Mouse (Mus musculus) neural tube, embryonic 11.5 days (tissue): ENCODE data around the gene Sp6. TPM values are rescaled to one million over a fixed set of nuclear protein-coding genes. Genes with fewer than 3 reads are reported as not detected.

ENCODE experiments used
- ATAC-seq: fragments of 200-750 bp; cut with Nextera tagmentation; 2 replicates; pipeline ENCODE4 v1.8.0; 2017; ENCODE audit warnings: moderate number of reproducible peaks, mild to moderate bottlenecking, moderate TSS enrichment, moderate library complexity; ENCODE audit not compliant: insufficient read depth, low FRiP score, low TSS enrichment
- DNase-seq: peaks from one replicate; pipeline ENCODE4 v3.0.0-alpha.2; 2015; ENCODE audit warnings: low spot score
- H3K27ac ChIP-seq: fragments of 300-500 bp; sonication (generic); 2 replicates; pipeline ENCODE4 v1.5.1; 2014; ENCODE audit warnings: low read depth, mild to moderate bottlenecking, low read length
- H3K27me3 ChIP-seq: fragments of 300-500 bp; sonication (generic); 2 replicates; pipeline ENCODE4 v1.6.1; 2014; ENCODE audit warnings: mild to moderate bottlenecking, low read length, mixed read lengths; ENCODE audit not compliant: control insufficient read depth, insufficient read depth
- H3K36me3 ChIP-seq: fragments of 300-500 bp; sonication (generic); 2 replicates; pipeline ENCODE4 v1.6.1; 2014; ENCODE audit warnings: mild to moderate bottlenecking, low read length, moderate library complexity, mixed read lengths; ENCODE audit not compliant: control insufficient read depth, insufficient read depth
- H3K4me1 ChIP-seq: fragments of 300-500 bp; sonication (generic); 2 replicates; pipeline ENCODE4 v1.6.1; 2014; ENCODE audit warnings: low read length, mixed read lengths; ENCODE audit not compliant: control insufficient read depth, insufficient read depth
- H3K4me2 ChIP-seq: fragments of 300-500 bp; sonication (generic); 2 replicates; pipeline ENCODE4 v1.6.1; 2014; ENCODE audit warnings: low read depth, mild to moderate bottlenecking, moderate library complexity
- H3K4me3 ChIP-seq: fragments of 300-500 bp; sonication (generic); 2 replicates; pipeline ENCODE4 v1.5.1; 2014; ENCODE audit warnings: low read depth, low read length
- H3K9ac ChIP-seq: fragments of 300-500 bp; sonication (generic); 2 replicates; pipeline ENCODE4 v1.6.1; 2014; ENCODE audit warnings: mild to moderate bottlenecking, low read length
- H3K9me3 ChIP-seq: fragments of 300-500 bp; sonication (generic); 2 replicates; pipeline ENCODE4 v1.6.1; 2016; ENCODE audit warnings: low read length; ENCODE audit not compliant: control insufficient read depth
- WGBS: fragments of 180-500 bp; shearing (Covaris S2); extraction: QIAGEN DNeasy Blood & Tissue Kit; methylation state at CpG from one replicate; pipeline ENCODE4 v1.1.7; 2014; 5-methylcytosine and 5-hydroxymethylcytosine counted together
- polyA plus RNA-seq: library from polyadenylated mRNA; unstranded; fragments of >200 nt; fragmentation: Nextera tagmentation; extraction: Ambion mirVana; gene quantifications from 2 replicates; pipeline ENCODE4 v1.2.1, GENCODE M21; 2014

Sp6 gene
- polyA plus RNA-seq, 1 experiment from 2014 or later: 0.09 TPM

- Histone ChIP-seq H3K9me3 (no peaks in the 10 kb centered on the region), H3K36me3 (no peaks in the 10 kb centered on the region), H3K4me1 (peaks cover 12% of the 10 kb centered on the region), H3K27ac (no peak overlapping the region), H3K27me3 (peaks cover 38% of the 10 kb centered on the region), H3K4me3 (no peak overlapping the region), H3K4me2 (no peak overlapping the region), H3K9ac (no peak overlapping the region)
- DNase-seq (no peak), ATAC-seq (no peak)
- WGBS: 17% methylated on average over 10 of the region's 10 CpGs
Measured at GRCm38 (mm10) chr11:97024977-97025376, 11.8 kb downstream of the Sp6 start.

GRCm38 (mm10) chr11:97025721-97026344 is 12.6 kb downstream of the Sp6 start:
- under 1% methylated on average over 17 of the region's 17 CpGs for WGBS
- Histone ChIP-seq H3K4me1 (peaks cover 17% of the 10 kb centered on the region), H3K4me3 (peak overlapping the region; percentile 23), H3K9ac (peak overlapping the region; percentile 57; the same call in 1 of the 2 replicates), H3K4me2 (peak overlapping the region; percentile 55), H3K9me3 (no peaks in the 10 kb centered on the region), H3K36me3 (no peaks in the 10 kb centered on the region), H3K27me3 (peaks cover 30% of the 10 kb centered on the region), H3K27ac (0 out of 2 replicates have a peak overlapping the region, but pooled peaks have one; percentile 27)
- DNase-seq: peak; percentile 91
- peak; percentile 30; the same call in 1 of the 2 replicates for ATAC-seq

- ATAC-seq: peak; percentile 55
Measured at GRCm38 (mm10) chr11:97029686-97030417, 16.7 kb downstream of the Sp6 start, which contains the start of gene Scrn2. Scrn2 (plus strand) TSS chr11:97029938.

GRCm38 (mm10) chr11:97030426-97030825 is 17.2 kb downstream of the Sp6 start:
- Histone ChIP-seq H3K9ac (peak overlapping the region; percentile 67), H3K27me3 (no peaks in the 10 kb centered on the region), H3K4me3 (peak overlapping the region; percentile 52), H3K4me2 (peak overlapping the region; percentile 52), H3K4me1 (peaks cover 8% of the 10 kb centered on the region), H3K36me3 (peaks cover 2% of the 10 kb centered on the region; the same call in 1 of the 2 replicates), H3K9me3 (no peaks in the 10 kb centered on the region), H3K27ac (no peak overlapping the region)
- ATAC-seq (no peak), DNase-seq (no peak)
- WGBS: 20% methylated on average over 15 of the region's 15 CpGs

More at GRCm38 (mm10) chr11:97029686-97030417, 16.7 kb downstream of the Sp6 start, which contains the start of gene Scrn2:
- no peaks in the 10 kb centered on the region for H3K9me3 ChIP-seq
- H3K4me2 ChIP-seq: peak within 1 kb of the TSS; percentile 52
- H3K27me3 ChIP-seq: no peaks in the 10 kb centered on the region
- WGBS: 3% methylated on average over 25 of the region's 25 CpGs
- H3K9ac ChIP-seq: peak within 1 kb of the TSS; percentile 67
- no peak within 1 kb of the TSS for H3K27ac ChIP-seq
- DNase-seq: peak; percentile 89
- H3K36me3 ChIP-seq: peaks cover 2% of the 10 kb centered on the region; the same call in 1 of the 2 replicates
- peaks cover 8% of the 10 kb centered on the region for H3K4me1 ChIP-seq
- peak within 1 kb of the TSS; percentile 52 for H3K4me3 ChIP-seq

- peaks cover 5% of the 10 kb centered on the region; the same call in 1 of the 2 replicates for H3K4me1 ChIP-seq
- no peaks in the 10 kb centered on the region for H3K27me3 ChIP-seq
- H3K27ac ChIP-seq: no peak overlapping the region
- ATAC-seq (no peak), DNase-seq (no peak)
- H3K36me3 ChIP-seq: peaks cover 2% of the 10 kb centered on the region; the same call in 1 of the 2 replicates
- no peaks in the 10 kb centered on the region for H3K9me3 ChIP-seq
- 82% methylated on average over 12 of the region's 12 CpGs for WGBS
- no peak overlapping the region for H3K9ac ChIP-seq
- no peak overlapping the region for H3K4me3 ChIP-seq
- no peak overlapping the region for H3K4me2 ChIP-seq
Measured at GRCm38 (mm10) chr11:97031977-97032376, 18.8 kb downstream of the Sp6 start.

- H3K4me2 ChIP-seq: no peak overlapping the region
- no peak overlapping the region for H3K27ac ChIP-seq
- H3K4me1 ChIP-seq: peaks cover 5% of the 10 kb centered on the region; the same call in 1 of the 2 replicates
- H3K4me3 ChIP-seq: no peak overlapping the region
- DNase-seq: no peak
- WGBS: 89% methylated on average over 4 of the region's 4 CpGs
- H3K27me3 ChIP-seq: no peaks in the 10 kb centered on the region
- H3K9me3 ChIP-seq: no peaks in the 10 kb centered on the region
- peaks cover 2% of the 10 kb centered on the region; the same call in 1 of the 2 replicates for H3K36me3 ChIP-seq
- H3K9ac ChIP-seq: no peak overlapping the region
- no peak for ATAC-seq
Measured at GRCm38 (mm10) chr11:97032499-97032898, 19.3 kb downstream of the Sp6 start.

- peaks cover 2% of the 10 kb centered on the region; the same call in 1 of the 2 replicates for H3K36me3 ChIP-seq
- peak overlapping the region; percentile 14; the same call in 1 of the 2 replicates for H3K9ac ChIP-seq
- H3K4me1 ChIP-seq: peaks cover 5% of the 10 kb centered on the region; the same call in 1 of the 2 replicates
- no peak for ATAC-seq
- H3K9me3 ChIP-seq: no peaks in the 10 kb centered on the region
- no peak overlapping the region for H3K4me3 ChIP-seq
- WGBS: 88% methylated on average over 4 of the region's 4 CpGs
- H3K27ac ChIP-seq: no peak overlapping the region
- H3K27me3 ChIP-seq: no peaks in the 10 kb centered on the region
- no peak overlapping the region for H3K4me2 ChIP-seq
- DNase-seq: no peak
Measured at GRCm38 (mm10) chr11:97033781-97034180, 20.6 kb downstream of the Sp6 start.

GRCm38 (mm10) chr11:97036141-97036540 is 22.9 kb downstream of the Sp6 start:
- Histone ChIP-seq H3K27me3 (no peaks in the 10 kb centered on the region), H3K9me3 (no peaks in the 10 kb centered on the region), H3K27ac (no peak overlapping the region), H3K4me1 (no peaks in the 10 kb centered on the region), H3K36me3 (peaks cover 2% of the 10 kb centered on the region; the same call in 1 of the 2 replicates), H3K4me3 (no peak overlapping the region), H3K9ac (no peak overlapping the region), H3K4me2 (no peak overlapping the region)
- 79% methylated on average over 5 of the region's 5 CpGs for WGBS
- DNase-seq: no peak
- ATAC-seq: no peak
